Mouse (Mus musculus) testis, adult 2 months (tissue): ENCODE data around the gene Akr1b7.

Experiments used
- CTCF ChIP-seq: fragments of 200-500 bp; IDR thresholded peaks from 2 replicates; pipeline ENCODE4 v1.5.1; 2012; ENCODE audit warnings: low read depth, mild to moderate bottlenecking, inconsistent platforms, low read length, moderate library complexity; ENCODE audit not compliant: control insufficient read depth, insufficient read depth, insufficient replicate concordance
- POLR2A ChIP-seq: fragments of 200-500 bp; IDR thresholded peaks from 2 replicates; pipeline ENCODE4 v1.6.1; 2012; ENCODE audit warnings: low read depth, mild to moderate bottlenecking, inconsistent platforms, low read length, moderate library complexity; ENCODE audit not compliant: control insufficient read depth

DNA sequence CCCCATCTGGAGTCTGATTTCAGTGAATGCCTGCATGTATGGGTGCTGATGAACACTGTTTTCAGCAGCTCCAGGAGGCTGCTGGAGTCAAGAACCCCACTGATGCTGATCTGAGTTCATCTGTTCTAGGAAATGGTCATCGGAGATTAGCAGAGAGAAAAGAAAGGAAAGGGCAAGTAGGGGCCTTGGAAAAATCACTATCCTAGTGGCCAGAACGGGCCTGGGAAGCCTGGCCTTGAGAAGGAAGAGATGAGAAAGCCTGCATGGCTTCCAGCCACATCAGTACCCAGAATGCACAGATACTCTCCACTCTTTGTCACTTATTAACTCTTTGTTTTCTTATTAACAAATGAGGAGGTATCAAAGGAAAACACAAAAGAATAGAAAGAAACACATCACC is 11.4 kb upstream of the Akr1b7 start:
- TF ChIP-seq CTCF (no peak), POLR2A (no peak)
